Mouse (Mus musculus): Measurements from ENCODE around the gene Itk. TPM values are rescaled to one million over a fixed set of nuclear protein-coding genes. Genes with fewer than 3 reads are reported as not detected.

Gene Itk
- polyA plus RNA-seq, 1 experiment from 2014 or later: 0.05 TPM

GRCm38 (mm10) chr11:46387061-46387460 lies 2.3 kb downstream of the Itk start:
- Histone ChIP-seq H3K27me3 (replicated peaks; ENCODE audit: low read depth, poor library complexity, severe bottlenecking) (no peaks in the 10 kb centered on the region), H3K4me3 (no peak overlapping the region)
- WGBS: 91% methylated on average over 8 of the region's 8 CpGs

DNA sequence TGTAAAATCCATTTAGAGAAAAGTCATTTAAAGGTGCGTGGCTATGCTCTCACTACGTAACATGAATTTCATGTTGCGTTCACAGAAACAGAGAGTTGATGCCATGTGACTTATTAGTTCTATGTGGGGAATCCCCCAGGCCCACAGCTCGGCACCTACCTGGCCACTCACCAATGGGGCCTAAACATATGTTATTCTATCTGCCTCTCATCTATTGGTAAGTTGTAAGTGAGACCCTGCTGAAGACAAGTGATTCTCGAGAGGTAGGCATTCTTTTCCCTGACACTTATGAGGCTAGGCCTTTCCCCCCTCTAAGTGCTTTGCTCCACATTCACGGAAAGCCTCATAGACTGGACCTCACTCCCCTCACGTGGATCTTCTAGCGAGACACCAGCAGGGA lies 2.8 kb downstream of the Itk start:
- no peaks in the 10 kb centered on the region for H3K27me3 ChIP-seq (replicated peaks; ENCODE audit: low read depth, poor library complexity, severe bottlenecking)
- H3K4me1 ChIP-seq: peaks cover 12% of the 10 kb centered on the region; the same call in 1 of the 2 replicates
- no peak overlapping the region for H3K4me3 ChIP-seq
- DNase-seq (ENCODE audit: low spot score): no peak
- 84% methylated on average over 8 of the region's 8 CpGs for WGBS
- no peaks in the 10 kb centered on the region for H3K9me3 ChIP-seq
- H3K36me3 ChIP-seq (replicated peaks): no peaks in the 10 kb centered on the region
- H3K27ac ChIP-seq (replicated peaks): no peak overlapping the region

More at GRCm38 (mm10) chr11:46387061-46387460, 2.3 kb downstream of the Itk start:
- no peaks in the 10 kb centered on the region for H3K9me3 ChIP-seq
- H3K36me3 ChIP-seq (replicated peaks): no peaks in the 10 kb centered on the region
- peaks cover 12% of the 10 kb centered on the region; the same call in 1 of the 2 replicates for H3K4me1 ChIP-seq
- H3K27ac ChIP-seq (replicated peaks): no peak overlapping the region
- DNase-seq (ENCODE audit: low spot score): no peak

- 78% methylated on average over 2 of the region's 2 CpGs for WGBS
Observed at GRCm38 (mm10) chr11:46384925-46385324, 4.4 kb downstream of the Itk start.

DNA sequence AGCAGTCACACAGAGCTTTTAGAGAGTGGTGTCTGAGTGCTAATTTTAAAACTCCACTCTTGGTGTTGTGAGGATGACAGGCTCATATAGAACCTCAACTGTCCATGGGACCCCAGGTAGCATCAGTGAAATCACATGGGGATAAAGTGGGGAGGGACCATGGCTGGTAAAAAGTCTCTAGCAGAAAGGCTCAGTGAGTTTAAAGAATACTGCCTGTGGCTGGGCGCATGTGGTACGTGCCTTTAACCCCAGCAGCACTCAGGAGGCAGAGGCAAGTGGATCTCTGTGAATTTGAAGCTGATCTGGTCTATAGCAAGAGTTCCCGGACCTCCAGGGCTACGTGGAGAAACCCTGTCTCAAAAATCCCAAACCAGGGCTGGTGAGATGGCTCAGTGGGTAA lies 6.8 kb downstream of the Itk start:
- no peaks in the 10 kb centered on the region for H3K27me3 ChIP-seq (replicated peaks; ENCODE audit: low read depth, poor library complexity, severe bottlenecking)
- 90% methylated on average over 4 of the region's 4 CpGs for WGBS
- no peak for DNase-seq (ENCODE audit: low spot score)
- no peaks in the 10 kb centered on the region for H3K36me3 ChIP-seq (replicated peaks)
- H3K9me3 ChIP-seq: no peaks in the 10 kb centered on the region
- H3K27ac ChIP-seq (replicated peaks): no peak overlapping the region
- H3K4me3 ChIP-seq: no peak overlapping the region
- H3K4me1 ChIP-seq: 0 out of 2 replicates have a peak, but pooled peaks cover 4% of the 10 kb centered on the region

More at GRCm38 (mm10) chr11:46384925-46385324, 4.4 kb downstream of the Itk start:
- Histone ChIP-seq H3K27me3 (replicated peaks; ENCODE audit: low read depth, poor library complexity, severe bottlenecking) (no peaks in the 10 kb centered on the region), H3K27ac (replicated peaks) (no peak overlapping the region), H3K4me3 (no peak overlapping the region), H3K4me1 (peaks cover 8% of the 10 kb centered on the region; the same call in 1 of the 2 replicates), H3K36me3 (replicated peaks) (no peaks in the 10 kb centered on the region), H3K9me3 (no peaks in the 10 kb centered on the region)
- no peak for DNase-seq (ENCODE audit: low spot score)

GRCm38 (mm10) chr11:46380097-46380675 lies 9.1 kb downstream of the Itk start:
- H3K36me3 ChIP-seq (replicated peaks): no peaks in the 10 kb centered on the region
- no peak for DNase-seq (ENCODE audit: low spot score)
- WGBS: 89% methylated on average over 7 of the region's 7 CpGs
- H3K4me3 ChIP-seq: no peak overlapping the region
- H3K27ac ChIP-seq (replicated peaks): no peak overlapping the region
- no peaks in the 10 kb centered on the region for H3K27me3 ChIP-seq (replicated peaks; ENCODE audit: low read depth, poor library complexity, severe bottlenecking)
- no peaks in the 10 kb centered on the region for H3K9me3 ChIP-seq
- 0 out of 2 replicates have a peak, but pooled peaks cover 4% of the 10 kb centered on the region for H3K4me1 ChIP-seq

DNA sequence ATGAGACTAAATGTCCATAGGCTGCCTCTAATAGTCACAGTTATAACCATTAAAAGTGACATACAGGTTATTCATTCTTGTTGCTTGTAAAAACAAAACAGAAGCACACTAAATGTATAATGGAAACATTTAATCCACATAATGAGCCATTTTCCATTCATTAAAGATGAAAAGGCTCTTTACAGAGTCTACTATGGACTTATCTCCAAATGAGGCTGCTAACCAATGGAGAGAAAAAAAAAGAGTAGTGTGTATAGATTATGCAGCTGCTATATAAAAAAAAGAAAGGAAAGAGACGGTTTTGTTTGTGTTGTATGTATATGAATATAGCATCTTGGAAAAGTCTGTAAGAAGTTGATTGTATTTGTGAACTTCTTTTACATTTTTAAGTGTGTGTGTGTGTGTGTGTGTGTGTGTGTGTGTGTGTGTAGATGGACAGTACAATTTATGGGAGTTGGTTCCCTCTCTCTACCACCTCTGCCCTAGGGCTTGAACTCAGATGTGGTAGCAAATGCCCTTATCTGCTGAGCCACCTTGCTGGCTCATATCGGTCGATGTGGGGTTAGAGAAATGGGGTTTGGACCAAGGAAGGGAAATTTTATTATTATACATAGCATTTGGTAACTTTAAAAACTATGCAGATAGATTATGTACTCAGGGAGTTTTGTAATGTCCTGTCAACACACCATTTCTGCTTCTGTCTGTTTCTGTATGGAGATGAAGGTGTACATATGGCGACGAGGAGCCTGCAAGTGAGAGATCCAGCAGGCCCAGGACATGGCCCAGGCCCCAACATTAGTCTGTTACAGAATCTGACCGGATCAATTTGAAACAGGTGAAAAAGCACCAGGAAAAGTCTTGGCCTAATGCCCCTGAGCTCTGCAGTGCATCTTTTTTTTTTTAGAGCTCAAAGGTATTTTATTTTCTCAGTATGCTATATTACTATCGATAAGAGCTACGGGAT lies 11.2 kb downstream of the Itk start:
- 83% methylated on average over 8 of the region's 8 CpGs for WGBS
- H3K27ac ChIP-seq (replicated peaks): no peak overlapping the region
- DNase-seq (ENCODE audit: low spot score): no peak
- no peaks in the 10 kb centered on the region for H3K4me1 ChIP-seq
- H3K9me3 ChIP-seq: no peaks in the 10 kb centered on the region
- no peaks in the 10 kb centered on the region for H3K36me3 ChIP-seq (replicated peaks)
- H3K27me3 ChIP-seq (replicated peaks; ENCODE audit: low read depth, poor library complexity, severe bottlenecking): no peaks in the 10 kb centered on the region
- H3K4me3 ChIP-seq: no peak overlapping the region

DNA sequence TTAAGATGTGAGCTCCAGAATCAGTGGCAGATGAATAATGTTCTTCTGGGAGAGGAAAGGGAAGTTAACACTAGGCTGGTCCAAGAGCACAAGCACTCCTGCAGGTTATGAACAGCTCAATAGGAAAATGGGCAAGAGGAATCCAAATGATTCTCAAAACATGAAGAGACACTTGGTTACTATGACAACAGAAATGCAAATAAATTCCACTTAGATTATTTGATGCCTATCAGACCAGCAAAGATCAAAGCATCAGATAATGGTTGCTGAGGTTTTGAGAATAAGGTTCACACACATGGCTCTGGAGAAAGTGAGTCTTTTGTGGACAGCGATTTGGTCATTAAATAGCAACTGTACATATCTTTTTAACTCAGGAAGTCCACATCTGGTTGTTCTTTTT lies 12.0 kb downstream of the Itk start:
- no peaks in the 10 kb centered on the region for H3K4me1 ChIP-seq
- 82% methylated on average over 1 of the region's 1 CpGs for WGBS
- H3K4me3 ChIP-seq: no peak overlapping the region

GRCm38 (mm10) chr11:46375015-46375414 lies 14.3 kb downstream of the Itk start:
- 81% methylated on average over 8 of the region's 8 CpGs for WGBS
- no peaks in the 10 kb centered on the region for H3K9me3 ChIP-seq
- H3K27ac ChIP-seq (replicated peaks): no peak overlapping the region
- H3K27me3 ChIP-seq (replicated peaks; ENCODE audit: low read depth, poor library complexity, severe bottlenecking): no peaks in the 10 kb centered on the region
- DNase-seq (ENCODE audit: low spot score): no peak
- H3K4me3 ChIP-seq: no peak overlapping the region
- no peaks in the 10 kb centered on the region for H3K36me3 ChIP-seq (replicated peaks)
- no peaks in the 10 kb centered on the region for H3K4me1 ChIP-seq

More for the DNA sequence above, 12.0 kb downstream of the Itk start:
- Histone ChIP-seq H3K27me3 (replicated peaks; ENCODE audit: low read depth, poor library complexity, severe bottlenecking) (no peaks in the 10 kb centered on the region), H3K36me3 (replicated peaks) (no peaks in the 10 kb centered on the region), H3K27ac (replicated peaks) (no peak overlapping the region), H3K9me3 (no peaks in the 10 kb centered on the region)
- no peak for DNase-seq (ENCODE audit: low spot score)

GRCm38 (mm10) chr11:46373071-46374030 lies 16.0 kb downstream of the Itk start:
- H3K27ac ChIP-seq (replicated peaks): no peak overlapping the region
- H3K27me3 ChIP-seq (replicated peaks; ENCODE audit: low read depth, poor library complexity, severe bottlenecking): no peaks in the 10 kb centered on the region
- H3K4me3 ChIP-seq: no peak overlapping the region
- no peaks in the 10 kb centered on the region for H3K9me3 ChIP-seq
- no peaks in the 10 kb centered on the region for H3K4me1 ChIP-seq
- H3K36me3 ChIP-seq (replicated peaks): no peaks in the 10 kb centered on the region
- no peak for DNase-seq (ENCODE audit: low spot score)
- WGBS: 88% methylated on average over 13 of the region's 13 CpGs

DNA sequence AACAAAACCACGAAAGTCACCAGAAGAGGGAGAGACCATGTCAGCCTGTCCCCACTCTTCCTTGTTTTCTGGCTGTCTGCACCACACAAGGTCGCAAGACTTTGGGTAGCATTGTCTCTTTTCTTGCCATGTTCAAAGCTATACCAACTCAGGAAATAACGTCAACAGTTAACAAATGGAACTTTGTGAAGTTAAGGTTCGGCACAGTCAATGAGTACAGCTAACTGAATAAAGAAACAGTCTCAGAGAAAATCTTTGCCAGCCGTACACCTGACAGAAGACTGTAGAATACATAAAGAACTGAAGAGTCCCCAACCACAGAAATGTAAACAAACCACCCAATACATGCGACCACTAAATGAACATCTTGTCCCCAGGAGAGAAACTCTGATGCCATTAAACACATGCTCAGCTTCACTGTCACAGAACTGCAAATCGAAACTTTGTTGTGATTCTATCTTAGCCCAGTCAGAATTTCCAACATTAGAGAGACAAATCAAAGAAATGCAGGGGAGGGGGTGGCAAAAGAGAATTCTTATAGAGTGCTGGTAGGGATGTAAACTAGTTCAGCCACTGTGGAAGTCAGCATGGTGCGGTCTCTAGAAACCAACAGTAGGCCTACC lies 16.9 kb downstream of the Itk start:
- no peaks in the 10 kb centered on the region for H3K36me3 ChIP-seq (replicated peaks)
- DNase-seq (ENCODE audit: low spot score): no peak
- WGBS: 87% methylated on average over 8 of the region's 8 CpGs
- no peaks in the 10 kb centered on the region for H3K9me3 ChIP-seq
- H3K4me1 ChIP-seq: no peaks in the 10 kb centered on the region
- H3K4me3 ChIP-seq: no peak overlapping the region
- H3K27ac ChIP-seq (replicated peaks): no peak overlapping the region
- no peaks in the 10 kb centered on the region for H3K27me3 ChIP-seq (replicated peaks; ENCODE audit: low read depth, poor library complexity, severe bottlenecking)

- H3K9me3 ChIP-seq: no peaks in the 10 kb centered on the region
- peaks cover 2% of the 10 kb centered on the region; the same call in 1 of the 2 replicates for H3K4me1 ChIP-seq
- H3K27me3 ChIP-seq (replicated peaks; ENCODE audit: low read depth, poor library complexity, severe bottlenecking): no peaks in the 10 kb centered on the region
- H3K27ac ChIP-seq (replicated peaks): no peak overlapping the region
- H3K36me3 ChIP-seq (replicated peaks): no peaks in the 10 kb centered on the region
- WGBS: 94% methylated on average over 8 of the region's 8 CpGs
- no peak overlapping the region for H3K4me3 ChIP-seq
- no peak for DNase-seq (ENCODE audit: low spot score)
Observed at GRCm38 (mm10) chr11:46371250-46371649, 18.1 kb downstream of the Itk start.

DNA sequence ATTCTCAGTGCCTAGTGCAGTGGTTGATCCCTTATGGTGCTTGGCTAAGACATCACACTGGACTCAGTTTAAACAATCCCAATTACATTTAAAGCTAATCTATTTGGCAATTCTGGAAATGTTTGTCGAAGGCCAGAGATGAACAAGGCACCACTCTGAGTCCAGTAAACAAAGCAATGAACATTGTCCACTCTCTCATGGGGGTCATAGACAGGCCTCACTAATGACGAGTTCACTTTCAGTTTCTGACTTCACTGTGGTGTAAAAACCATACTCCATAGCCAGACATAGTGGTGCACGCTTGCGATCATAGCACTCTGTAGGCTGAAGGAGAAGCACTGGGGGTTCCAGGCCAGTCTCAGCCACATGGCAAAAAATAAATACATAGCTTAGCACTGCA lies 18.9 kb downstream of the Itk start:
- WGBS: 89% methylated on average over 4 of the region's 4 CpGs
- no peak overlapping the region for H3K27ac ChIP-seq (replicated peaks)
- no peaks in the 10 kb centered on the region for H3K9me3 ChIP-seq
- peaks cover 3% of the 10 kb centered on the region; the same call in 1 of the 2 replicates for H3K4me1 ChIP-seq
- DNase-seq (ENCODE audit: low spot score): no peak
- H3K36me3 ChIP-seq (replicated peaks): no peaks in the 10 kb centered on the region
- no peak overlapping the region for H3K4me3 ChIP-seq
- H3K27me3 ChIP-seq (replicated peaks; ENCODE audit: low read depth, poor library complexity, severe bottlenecking): no peaks in the 10 kb centered on the region
